Mouse (Mus musculus) thymus, postnatal 4 days (tissue): ENCODE measurements around the gene Pla2g2f.
A peak's percentile ranks its signal among the peaks of the same experiment; 100 is the strongest.

Source experiments
- DNase-seq: peaks from one replicate; pipeline ENCODE4 v3.0.0; 2021

The Pla2g2f gene

DNA sequence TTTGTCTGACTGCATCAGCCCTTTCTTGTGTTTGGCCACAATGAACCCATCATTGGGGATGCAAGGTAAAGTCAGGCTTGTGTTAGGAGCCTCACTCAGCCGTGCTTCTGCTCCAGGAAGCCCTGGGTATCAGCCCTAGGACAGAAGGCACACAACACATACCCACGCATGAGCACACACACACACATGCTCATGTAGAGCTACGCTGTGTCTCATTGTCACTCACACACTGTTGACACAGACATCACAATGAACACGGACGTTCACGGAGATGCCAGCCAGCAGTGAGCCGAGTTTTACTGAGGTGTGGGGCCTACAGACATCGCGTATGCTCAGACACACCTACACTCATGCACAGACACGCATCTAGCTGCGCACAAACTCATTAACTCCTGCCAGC lies 1.4 kb downstream of the Pla2g2f start:
- no peak for DNase-seq

DNA sequence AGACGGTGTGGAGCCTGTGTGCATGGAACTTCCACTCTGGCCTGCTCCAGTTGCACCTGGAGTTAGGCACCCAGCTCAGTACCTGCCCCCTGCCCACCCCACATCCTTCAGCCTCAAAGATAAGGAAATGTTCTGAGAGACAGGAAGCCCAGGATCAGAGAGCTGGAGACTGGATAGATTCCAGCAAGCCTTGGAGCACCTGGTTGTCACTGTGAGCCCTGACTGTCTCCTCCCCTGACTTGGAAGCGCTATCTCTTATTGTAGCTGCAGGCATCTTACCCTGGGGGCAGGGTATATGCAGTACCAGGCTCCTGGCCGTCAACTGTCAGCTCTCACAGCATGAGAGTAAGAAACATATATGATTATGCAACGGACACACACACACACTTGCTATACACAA lies 2.0 kb downstream of the Pla2g2f start:
- no peak for DNase-seq

DNA sequence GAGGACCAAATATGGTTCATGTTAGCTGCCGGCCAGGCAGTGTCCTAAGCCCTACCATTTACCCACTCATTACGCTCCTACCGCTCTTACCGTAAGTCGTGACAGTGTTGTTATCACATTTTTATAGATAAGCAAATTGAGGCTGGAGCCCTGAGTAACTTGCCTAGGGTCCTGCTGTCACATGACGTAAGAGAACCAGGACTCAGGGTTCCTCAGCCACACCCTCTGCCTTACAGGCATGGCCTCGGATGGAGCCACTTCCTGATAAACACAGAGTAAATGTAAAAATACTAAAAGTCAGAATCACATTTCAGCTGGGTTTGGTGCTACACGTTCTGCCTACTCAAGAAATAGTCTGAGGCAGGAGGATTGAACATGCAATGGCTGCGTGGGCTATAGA lies 3.0 kb downstream of the Pla2g2f start:
- DNase-seq: no peak

GRCm38 (mm10) chr4:138753608-138754007 lies 3.8 kb downstream of the Pla2g2f start:
- no peak for DNase-seq

DNA sequence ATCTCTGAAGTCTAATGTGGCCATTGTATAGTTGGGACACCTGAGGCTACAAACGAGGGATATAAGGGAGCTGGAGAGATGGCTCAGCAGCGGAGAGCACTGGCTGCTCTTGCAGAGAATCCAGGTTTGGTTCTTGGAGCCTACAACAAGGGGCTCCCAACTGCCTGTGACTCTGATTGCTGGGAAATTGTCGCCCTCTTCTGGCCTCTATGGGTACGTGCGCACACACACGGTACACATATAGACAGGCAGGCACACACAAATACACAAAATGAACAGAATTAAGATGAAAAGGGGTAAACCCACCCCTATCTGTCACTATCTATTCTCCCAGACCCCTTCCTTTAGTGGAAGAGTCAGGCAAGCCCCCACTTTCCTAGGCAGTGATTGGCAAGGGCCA lies 4.8 kb downstream of the Pla2g2f start:
- DNase-seq: no peak

DNA sequence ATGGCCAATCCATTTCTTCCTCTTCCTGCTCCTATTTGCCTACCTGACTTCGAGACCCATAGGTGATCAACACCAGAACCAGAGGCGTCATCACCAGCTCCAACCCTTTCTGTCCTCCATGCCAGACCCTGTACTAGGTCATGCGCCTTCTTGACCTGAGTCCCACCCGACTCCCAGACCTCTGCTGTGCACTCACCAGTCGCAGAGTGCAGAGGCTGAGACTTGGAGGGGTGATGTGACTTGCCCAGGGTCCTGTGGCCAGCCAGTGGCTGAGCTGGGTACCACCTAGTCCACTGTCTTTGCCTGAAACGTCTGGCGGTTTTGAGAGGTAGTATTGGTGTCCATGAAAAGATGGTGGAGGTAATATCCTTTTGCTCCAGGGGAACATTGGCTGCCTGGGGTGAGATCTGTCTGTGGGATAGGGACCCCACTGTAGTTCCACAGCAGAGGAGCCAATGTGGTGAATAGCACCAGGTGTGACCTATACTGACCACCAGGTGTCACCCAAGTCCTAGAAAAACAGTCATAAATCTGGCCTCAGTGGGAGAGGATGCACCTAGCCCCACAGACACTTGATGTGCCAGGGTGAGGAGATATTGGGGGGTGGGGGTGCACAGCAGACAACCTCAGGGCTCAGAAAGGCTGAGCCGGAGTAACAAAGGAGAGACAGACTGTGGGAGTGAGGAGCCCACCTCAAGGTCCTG lies 8.9 kb downstream of the Pla2g2f start:
- DNase-seq: peak; percentile 44

DNA sequence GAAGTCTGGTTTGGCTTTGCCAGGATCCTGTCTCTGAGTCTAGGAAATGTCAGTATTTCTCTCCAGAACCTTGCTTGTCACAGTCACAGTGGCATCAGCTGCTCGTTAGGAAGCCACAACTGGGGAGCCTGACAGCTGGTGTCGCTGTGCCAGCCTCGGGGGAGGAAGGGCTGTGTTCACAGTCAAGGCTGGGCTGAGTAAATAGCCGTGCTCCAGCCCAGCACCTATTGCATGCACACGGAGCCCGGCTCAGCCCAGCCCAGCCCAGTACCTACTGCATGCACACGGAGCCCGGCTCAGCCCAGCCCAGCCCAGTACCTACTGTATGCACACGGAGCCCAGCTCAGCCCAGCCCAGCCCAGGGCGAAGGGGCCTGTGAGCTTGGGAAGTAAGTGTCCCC lies 9.6 kb downstream of the Pla2g2f start:
- DNase-seq: peak; percentile 55

DNA sequence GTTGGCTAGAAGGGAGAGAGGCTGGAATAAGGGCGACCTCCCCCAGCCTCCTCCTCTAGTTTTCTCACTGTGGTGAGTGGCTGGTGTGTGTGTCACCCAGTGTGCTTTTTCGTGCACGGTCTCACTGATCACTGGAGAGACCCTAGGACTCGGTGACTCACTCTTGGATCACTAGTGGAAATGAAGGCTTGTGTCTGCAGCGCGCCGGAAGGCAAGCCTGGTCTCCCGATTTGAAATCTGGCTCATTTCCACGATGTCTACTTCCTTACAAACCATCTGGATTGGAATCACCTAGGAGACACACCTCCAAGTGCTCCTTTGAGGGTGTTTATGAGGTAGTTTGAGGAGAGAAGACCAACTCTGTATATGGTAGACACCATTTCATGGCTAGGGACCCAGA lies 10.6 kb downstream of the Pla2g2f start:
- DNase-seq: no peak

DNA sequence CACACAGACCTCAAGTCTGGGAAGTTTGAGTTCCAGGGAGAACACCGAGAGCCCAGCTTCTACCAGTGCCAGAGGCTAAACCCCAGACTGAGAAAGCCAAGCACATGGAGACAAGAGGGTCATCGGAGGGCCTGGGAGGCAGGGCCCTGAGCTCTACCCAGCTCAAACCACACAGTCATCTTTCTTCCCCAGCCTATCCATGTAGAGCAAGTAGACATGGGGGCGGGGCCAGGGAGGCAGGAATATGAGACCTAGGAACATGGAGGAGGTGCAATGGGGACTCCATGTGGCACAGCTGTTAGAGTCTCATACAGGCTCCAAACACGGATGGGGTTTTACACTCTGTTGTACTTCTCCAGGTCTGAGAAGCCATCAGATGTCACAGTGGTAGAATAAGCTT lies 11.5 kb downstream of the Pla2g2f start:
- DNase-seq: no peak

DNA sequence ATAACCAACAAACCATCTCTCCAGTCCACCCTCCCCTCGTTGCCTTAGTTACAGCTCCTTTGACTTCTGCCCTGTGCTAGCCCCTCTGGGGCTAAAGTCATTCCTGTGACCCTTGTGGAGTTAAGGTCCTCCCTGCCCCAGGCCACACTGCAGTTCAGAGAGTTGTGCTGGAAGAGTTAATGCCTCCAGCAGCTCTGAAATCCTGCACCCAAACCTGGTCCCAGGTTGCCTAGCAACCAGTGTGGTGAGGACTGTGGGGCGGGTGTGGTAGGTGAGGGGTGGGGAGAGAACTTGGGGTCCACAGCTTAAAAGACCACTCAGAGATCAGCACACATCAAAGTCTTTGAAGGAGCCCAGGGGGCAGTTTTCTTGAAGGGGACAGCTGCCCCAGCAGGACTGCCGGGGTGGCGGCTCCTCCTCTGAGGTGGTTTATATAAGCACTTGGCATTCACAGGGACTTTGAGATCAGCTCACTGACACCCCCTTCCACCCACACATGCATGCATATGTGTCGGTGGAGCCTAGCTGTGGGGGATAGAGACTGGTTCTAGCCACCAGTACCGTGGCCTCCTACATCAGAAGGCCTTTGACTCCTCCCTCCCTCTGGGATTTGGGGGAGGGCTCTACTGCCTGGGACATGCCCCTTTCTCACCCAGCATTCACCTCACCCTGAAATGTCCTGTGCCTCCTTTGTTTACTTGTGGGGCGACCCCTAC lies 18.1 kb downstream of the Pla2g2f start:
- no peak for DNase-seq

GRCm38 (mm10) chr4:138737031-138737430 lies 20.4 kb downstream of the Pla2g2f start, which contains the start of gene Ubxn10:
TSS of gene Ubxn10 (minus strand) at chr4:138737167.
- no peak for DNase-seq

- no peak for DNase-seq
These were observed 22.6 kb downstream of the Pla2g2f start for GRCm38 (mm10) chr4:138734863-138735262.

- no peak for DNase-seq
These were observed 23.3 kb downstream of the Pla2g2f start for GRCm38 (mm10) chr4:138734105-138734504.

DNA sequence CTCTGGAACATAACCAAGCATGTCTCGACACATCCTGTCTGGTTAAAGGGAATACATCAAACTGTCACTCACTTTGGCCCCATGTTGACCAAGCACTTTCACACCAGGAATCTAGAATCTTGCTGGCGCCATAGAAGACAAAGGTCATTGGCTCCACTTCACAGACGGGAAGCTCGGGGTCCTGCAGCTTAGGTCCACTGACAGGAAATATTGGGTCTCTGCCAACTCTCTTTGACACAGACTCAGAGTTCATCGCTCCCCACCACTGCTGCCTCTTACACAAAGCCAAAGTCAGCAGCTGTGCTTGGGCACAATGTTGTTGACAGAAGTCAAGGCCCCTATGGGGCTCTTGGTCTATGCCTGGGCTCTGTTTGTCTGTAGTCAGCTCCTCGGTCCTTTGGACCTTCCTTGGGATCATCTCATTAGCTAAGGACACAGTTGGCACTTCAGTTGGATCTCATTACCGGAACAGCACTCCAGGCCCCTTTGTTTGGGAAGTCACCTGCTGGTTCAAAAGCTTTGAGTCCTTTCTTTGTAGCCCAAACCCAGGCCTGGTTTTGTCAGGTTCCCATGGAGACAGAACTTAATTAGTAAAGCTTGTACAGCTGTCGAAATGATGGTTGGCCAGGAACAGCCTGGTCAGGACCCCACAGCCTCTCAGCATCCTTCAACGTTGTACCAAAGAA lies 28.3 kb downstream of the Pla2g2f start:
- DNase-seq: no peak

GRCm38 (mm10) chr4:138725751-138726150 lies 31.7 kb downstream of the Pla2g2f start:
- DNase-seq: no peak

DNA sequence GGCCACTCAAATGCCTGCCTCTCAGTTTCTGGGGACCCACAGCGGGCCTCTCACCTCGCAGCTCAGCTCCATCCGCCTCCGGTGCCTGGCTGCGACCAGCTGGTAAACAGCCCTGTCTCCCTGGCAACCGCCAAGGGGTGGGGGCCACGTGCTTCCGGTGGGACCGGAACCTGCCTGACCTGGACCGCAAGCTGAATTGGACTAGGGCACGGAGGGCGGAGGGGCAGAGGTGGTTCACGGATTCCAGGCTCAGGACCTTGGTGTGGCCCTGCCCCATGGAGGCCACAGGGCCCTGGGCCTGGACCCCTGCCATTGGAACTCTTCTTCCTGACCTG lies 32.3 kb downstream of the Pla2g2f start:
- peak; percentile 84 for DNase-seq

GRCm38 (mm10) chr4:138724354-138725126 lies 32.9 kb downstream of the Pla2g2f start, which contains the start of gene Pla2g2c:
TSS of gene Pla2g2c (plus strand) at chr4:138724792.
- peak; percentile 36 for DNase-seq

DNA sequence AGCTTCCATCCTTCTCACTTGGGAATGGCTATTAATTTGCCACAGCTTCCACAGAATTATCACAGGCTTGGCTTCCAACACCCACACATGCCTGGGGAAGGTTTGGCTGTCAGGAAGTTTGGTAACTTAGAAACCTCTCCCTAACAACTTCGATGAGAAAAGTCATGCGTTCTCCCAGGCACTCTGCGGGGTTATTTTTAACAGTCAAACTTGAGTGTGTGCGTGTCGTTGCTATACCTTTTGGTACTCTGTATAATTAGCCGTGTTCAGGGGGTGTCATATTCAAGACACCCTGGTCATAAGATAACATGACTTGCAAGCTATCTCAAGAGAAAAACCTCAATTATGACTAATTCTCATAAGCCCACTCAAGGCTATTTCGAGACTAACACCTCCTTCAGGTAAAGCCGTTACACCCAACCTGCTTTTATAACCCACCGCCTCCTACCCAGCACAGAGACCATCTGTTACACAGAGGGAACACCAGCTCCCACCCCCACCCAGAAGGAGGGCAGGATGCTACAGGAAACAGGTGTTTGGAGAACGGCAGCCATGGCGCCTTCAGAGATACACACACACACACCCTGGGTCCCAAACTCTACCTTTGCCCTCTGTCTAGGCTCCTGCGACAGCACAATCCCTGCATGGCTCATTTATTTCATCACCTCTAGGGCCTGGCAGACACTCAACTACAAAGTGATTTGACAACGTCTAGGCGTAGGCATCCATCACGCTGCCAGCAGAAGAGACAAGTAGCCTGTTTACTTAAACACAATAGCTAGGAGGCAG lies 33.7 kb downstream of the Pla2g2f start:
- DNase-seq: peak; percentile 65

DNA sequence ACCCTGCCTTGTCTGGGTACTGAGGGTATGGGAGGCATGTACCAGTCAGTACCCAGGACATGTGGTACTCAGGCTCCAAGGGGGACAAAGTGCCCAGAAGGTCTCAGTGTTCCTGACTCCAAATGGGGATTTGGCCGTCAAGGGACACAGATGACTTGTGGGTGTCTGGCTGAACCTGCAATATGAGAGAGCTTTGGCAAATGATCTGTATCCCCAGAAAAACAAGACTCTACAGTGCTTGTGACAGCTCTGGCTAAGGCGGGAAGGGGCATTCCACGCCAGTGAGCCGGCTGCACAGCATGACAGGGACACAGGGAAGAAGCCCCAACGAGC lies 38.2 kb downstream of the Pla2g2f start:
- no peak for DNase-seq

GRCm38 (mm10) chr4:138718586-138719263 lies 38.7 kb downstream of the Pla2g2f start:
- DNase-seq: no peak

DNA sequence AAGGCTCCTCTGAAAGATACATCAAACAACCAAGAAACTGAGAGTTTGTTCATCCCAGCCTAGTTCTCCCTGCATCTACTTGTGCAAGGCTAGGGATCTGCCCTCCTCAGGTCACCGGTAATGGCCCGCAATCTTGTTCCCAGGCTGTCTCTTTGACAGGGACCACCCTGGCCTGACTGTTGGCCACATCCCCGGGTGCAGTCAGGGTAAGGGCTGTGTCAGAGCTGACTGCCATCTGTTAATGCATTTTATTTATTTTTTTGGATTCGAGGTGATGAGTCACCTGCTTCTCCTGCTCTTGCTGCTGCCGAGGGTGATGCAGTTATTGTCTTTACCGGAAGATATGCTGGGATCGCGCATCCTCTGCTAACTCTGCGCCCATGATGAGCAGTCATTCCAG lies 40.7 kb downstream of the Pla2g2f start:
- no peak for DNase-seq

DNA sequence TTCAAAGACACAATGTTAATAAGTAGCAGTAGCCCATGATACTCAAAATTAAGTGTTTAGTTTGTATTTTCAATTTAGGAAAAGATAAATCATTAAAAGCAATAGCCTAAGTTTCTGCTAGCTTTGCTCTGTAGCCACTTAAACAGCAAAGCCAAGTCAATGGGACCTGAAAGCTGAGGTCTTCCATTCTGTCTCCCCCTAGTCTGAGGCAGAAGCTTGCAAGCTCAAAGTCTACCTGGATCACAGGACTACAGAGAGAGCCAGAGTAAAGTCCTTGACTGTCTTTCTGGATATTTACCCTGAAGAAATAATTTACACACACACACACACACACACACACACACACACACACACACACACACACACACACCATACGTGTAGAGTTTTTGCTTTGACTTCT lies 43.2 kb downstream of the Pla2g2f start:
- DNase-seq: no peak
